Mouse (Mus musculus) adrenal gland, postnatal 10 days (tissue): ENCODE results near the gene Mdfi. TPM values are rescaled to one million over a fixed set of nuclear protein-coding genes. Genes with fewer than 3 reads are reported as not detected.
A peak's percentile ranks its signal among the peaks of the same experiment; 100 is the strongest.
"Not testable (repeated sequence)": the region's sequence is repeated elsewhere in the genome, so short reads cannot be mapped to it uniquely, and the experiment has no call there.

Experiments used
- DNase-seq: peaks from one replicate; pipeline ENCODE4 v3.0.0; 2021; ENCODE audit warnings: mixed read lengths
- long read RNA-seq, 2 experiments: library from polyadenylated mRNA; stranded (forward); transcript quantifications; one replicate each; pipeline ENCODE4 v2.0.0; 2021
- total RNA-seq, 2 experiments: library from RNA; stranded (reverse); gene quantifications; 2 replicates each; pipeline ENCODE4 v1.2.3; 2021

Gene Mdfi
- 1 to 10 TPM; 4.2 to 5.3 TPM for total RNA-seq
- long read RNA-seq, experiment 1, partial matches to known transcripts: 2 of 2 reads
- long read RNA-seq, experiment 1, other reads (novel, unspliced or antisense): 0 of 2 reads
- long read RNA-seq, experiment 2: 0 reads

DNA sequence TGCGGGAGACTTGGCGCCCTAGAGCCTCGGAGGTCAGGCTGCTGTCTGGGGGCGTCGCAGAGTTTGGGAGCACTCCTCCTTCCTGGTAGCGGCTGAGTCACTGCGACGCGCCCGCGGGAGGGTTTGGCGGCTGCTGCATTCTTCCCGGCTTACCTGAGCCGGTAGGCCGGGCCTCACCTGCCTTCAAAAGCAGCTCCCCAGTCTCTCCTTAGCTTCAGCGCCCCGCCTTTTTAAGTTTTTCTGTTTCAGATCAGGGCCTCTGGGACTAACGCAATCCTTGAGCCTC is at the start of gene Mdfi:
Gene Mdfi, minus strand, starts transcription at position 210 of the 286 bp plus-strand sequence.
- no peak for DNase-seq

DNA sequence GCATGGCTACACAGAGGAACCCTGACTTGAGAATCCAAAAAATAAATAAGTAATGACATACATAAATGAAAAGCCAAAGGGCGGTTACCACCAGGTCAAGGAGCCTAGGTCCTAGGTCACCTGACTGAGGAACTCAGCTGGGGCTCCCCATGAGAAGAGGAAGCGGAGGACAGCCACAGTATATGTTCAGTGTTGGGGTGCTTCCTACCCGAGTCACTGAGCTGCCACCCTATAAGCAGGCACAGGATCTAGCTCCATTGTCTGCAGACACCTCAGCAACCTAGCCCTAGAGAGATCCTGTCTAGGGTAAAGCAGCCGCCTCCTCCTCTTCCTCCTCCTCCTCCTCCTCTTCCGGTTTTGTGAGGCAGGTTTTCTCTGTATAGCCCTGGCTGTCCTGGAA is 48.6 kb upstream of the Mdfi start:
- no peak for DNase-seq

DNA sequence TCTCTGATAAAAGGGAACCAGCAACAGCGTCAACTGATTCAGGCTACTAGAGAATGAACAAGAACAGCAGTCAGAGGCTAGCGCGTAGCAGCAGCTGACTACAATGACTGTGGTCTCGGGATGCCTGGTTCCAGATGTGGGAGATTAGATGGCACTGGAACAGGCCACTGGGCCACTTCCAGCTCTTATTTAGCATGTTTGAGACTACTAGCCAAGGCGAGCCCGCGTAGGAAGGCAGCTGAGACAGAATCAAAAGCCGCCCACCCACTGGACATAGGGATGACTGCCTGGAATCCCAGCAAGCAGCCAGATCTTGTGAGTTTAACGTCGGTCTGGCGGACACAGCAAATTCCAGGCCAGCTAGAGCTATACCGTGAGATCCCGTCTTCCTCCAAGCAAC is 46.8 kb upstream of the Mdfi start:
- no peak for DNase-seq

DNA sequence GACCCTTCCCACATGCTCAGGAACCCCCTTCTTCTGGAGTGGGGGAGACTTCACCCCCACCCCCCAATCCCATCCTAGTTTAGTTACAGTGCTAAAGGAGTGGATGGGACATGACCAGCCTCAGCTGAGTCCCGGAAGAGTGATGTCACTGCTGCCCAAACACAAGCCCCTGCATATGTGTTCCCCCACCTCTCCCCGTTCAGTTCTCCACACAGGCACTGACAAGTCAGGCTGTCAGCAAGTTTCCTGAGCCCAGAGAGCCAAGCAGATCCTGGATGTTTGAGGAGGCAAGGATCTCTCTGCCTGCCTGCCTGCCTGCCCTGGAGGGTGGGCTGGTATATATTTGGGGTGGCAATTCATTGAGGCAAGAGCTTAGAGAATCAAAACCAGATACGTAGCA is 44.7 kb upstream of the Mdfi start:
- no peak for DNase-seq

DNA sequence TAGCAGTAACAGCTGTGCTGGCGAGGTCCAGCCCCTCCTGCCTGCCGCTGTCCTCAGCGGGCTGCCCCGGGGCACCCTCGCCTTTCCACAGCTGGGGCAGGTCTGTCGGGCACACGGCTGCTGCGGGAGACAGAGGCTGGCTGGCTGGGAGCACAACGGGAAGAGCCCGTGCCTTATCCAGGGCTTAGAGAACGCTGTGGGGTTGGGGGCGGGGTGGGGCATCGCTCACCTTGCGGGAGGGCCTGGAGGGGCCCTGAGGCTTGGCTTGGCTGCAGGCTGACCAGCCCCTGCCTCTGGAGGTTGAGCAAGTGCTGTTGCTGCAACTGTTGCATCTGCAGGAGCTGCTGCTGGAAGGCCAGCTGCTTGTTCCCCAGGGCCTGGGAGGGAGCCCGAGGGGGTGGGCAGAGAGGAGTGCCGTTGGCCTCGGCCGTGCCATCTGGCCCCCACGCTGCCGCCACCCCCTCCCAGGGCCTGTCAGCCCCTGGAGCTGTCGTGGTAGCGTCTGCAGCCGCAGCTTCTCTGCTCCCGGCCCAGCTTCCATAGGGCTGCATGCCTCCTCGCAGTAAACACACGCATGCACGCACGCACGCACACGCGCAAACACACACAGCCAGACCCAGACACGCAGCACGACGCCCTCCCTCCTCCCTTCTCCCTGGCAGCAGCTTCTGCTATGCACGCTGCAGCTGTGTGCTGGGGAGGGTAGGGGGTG is 44.0 kb upstream of the Mdfi start:
- peak; percentile 36 for DNase-seq

DNA sequence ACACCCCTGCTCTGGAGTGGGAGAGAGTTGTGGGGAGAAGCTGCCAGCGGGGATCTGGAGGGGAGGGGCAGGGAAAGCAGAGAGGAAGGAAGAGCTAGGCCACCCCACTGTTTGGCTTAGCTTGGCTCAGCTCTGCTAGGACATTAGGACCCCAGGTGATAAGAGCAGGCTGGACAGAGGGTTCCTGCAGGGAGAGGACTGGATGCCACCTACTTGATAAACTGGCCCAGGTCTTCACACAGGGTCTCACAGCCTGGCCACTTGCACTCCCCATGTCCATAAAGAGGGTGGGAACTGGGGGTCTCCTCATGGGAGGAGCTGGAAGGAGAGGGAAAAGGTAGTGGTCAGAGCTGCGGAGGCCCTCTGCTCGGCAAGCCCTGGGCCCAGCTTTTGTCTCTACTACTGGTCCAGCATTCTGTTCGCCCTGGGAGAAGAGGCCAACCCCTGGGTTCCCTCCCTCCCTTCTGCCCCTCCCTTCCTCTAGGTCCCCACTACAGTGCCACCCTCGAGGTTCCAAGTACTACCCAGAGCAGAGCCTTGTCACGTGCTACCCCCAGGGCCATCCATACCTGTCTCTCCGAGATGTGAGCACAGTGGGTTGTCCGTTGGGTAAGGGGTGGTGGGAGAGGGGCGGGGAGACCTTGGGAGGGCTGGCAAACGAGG is 43.4 kb upstream of the Mdfi start:
- DNase-seq: no peak

DNA sequence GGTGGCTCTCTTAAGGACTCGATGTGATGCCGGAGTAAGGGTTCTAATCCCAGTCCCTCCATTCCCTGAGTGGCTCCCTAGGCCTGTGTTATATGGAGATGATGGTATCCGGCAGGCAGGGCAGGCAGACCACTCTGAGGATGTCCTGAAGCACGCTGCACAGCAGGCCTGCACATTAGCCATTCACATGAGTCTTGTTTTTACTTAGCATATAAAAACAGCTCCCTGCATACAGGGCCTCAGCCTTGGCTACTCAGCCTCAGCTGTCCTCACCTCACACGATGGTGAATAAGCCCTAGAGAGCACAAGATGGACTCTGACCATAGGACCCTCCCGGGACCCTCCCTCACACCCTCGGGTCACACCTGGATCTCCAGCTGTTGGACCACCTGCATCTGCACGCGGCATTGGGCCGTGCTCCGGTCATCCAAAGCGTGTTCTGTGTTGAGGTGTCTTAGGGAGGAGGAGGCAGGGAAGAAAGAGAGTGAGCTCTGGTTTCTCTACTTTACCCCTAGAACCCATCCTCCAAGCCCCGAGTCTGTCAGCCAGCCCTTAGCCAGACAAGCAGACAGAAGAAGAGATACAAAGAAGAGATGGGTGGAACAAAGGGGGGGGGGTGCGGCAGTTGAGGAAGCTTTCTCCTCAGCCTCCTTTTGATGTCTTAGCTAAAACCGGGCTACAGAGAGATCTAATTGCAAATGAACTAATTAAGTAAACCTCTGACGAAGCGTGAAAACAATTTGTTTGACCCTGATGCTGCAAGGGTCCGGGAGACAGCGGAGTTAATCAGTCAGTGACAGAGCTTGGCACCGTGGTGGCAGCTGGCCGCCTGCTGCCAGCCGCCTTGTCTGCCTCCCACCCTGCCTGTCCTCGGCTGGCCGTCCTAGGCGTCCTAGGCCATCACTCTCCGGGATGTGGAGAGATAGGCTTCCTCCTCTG is 42.6 kb upstream of the Mdfi start:
- no peak for DNase-seq

DNA sequence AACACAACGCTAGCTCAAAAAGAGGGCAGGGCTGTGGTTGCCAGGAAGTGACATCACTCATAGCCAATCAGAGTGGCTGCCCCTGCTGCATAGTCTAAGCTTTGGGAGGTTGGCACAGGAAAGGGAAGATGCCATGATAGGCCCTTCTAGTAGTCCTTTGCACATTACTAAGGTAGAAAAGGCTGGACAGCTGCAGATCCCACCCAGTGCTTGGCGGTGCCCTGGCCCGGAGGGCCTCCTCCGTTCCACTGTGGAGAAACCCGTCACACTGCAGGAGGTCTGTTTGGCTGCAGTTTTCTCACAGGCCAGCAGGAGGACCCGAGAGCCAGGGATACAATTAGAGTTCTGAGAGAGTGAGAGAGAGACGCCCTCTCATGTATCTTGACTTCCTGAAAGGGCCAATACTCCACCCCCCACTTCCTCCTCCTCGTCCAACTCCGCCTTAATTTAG is 38.9 kb upstream of the Mdfi start:
- DNase-seq: peak; percentile 86

DNA sequence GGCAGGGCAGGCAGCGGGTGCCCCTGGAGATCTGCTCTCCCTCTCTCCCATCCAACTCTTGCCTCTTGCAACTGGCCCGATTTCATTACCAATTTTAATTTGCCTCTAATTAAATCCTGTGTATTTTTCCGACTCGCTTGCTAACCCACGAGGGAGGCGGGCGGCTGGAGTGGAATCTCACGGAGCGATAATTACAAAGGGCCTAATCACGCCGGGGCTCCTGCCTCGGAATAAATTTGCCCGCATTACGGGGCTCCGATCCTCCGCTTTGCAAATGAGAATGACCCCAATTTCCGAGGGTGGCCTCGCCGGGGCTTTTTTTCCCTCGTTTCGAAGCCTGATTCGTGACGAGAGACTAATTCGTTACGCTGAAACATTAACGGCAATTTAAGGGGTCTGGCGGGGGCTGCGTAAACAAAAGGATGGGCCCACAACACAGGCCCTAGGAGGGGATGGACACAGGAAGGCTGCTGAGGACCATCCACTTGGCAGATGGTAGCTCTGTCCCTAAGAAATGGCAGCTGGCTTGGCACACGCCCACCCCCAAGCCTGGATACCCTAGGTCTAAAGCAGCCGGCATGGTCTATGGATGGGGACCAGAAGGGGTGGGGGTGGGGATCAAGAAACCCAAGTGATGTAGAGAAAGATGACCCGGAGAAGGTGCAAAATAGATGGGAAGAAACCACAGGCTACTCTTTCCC is 38.0 kb upstream of the Mdfi start:
- no peak for DNase-seq

DNA sequence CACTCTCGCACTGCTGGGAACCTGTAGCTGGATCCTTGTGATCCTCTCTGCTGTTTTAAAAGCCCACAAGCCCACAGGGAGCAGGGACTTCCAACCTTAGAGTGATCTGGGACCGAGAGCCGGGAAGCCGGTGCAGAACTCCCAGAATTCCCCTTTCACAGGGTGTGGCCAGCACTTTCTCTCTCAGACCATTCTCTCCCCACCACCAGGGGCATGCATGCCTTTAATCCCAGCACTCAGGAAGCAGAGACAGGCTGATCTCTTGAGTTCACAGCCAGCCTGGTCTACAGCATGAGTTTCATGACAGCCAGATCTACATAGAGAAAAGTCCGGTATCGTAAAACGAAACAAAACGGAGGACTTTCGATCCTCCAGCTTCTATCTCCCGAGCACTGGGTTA is 35.4 kb upstream of the Mdfi start:
- no peak for DNase-seq

DNA sequence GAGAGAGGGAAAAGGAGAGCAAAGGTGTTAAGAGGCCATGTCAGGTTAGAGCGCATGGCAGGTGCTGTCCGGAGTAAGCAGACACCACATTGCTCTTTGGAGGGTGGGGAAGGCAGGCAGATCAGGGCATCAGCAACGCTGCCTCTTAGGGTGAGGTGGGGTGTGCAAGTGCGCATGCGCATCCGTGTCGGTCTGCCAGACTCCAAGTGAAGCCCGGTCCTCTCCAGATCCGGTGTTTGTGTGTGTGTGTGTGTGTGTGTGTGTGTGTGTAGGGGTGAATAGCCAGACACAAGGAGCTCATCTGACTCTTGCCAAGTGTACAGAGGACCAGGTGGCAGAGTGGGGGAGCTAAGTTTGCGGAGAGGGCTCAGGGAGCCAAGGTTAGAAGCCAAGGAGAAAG is 31.5 kb upstream of the Mdfi start:
- DNase-seq: no peak

DNA sequence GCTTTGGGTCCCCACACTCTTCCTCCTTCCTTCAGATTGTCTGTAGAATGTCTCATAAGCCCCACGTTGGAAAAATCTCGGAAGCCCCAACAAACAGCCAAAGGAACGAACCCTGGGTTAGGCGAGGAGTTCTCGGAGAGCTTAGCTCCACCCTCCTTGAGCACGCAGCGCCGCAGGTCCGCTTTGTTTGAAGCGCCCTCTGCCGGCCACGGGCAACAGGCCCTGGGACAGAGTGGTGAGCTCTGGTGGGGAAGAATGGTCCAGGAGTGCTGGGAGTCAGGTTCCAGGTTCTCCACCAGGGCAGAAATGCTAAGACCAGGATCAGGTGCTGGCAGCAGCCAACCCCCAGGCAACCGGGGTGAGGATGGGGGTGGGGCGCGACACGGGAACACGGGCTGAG is 30.0 kb upstream of the Mdfi start:
- DNase-seq: peak; percentile 95

DNA sequence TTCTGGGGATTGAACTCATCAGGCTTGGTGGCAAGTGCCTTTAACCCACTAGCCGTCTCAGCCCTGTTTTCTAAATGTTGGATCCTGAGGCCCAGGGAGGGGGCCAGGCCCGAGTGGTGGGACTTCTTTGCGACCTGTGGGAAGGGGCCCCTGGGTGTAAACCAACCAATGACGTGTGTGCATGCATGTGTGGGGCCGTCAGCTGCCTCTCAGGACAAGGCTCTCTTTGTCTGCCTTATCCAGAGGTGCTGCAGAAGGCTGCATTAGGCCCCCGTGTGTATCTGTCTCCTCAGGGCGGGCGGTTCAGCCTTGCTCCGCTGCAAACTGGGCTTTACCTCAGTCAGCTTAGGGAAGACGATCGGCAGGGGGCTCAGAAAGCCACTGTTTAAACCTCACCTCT is 28.9 kb upstream of the Mdfi start:
- DNase-seq: no peak

DNA sequence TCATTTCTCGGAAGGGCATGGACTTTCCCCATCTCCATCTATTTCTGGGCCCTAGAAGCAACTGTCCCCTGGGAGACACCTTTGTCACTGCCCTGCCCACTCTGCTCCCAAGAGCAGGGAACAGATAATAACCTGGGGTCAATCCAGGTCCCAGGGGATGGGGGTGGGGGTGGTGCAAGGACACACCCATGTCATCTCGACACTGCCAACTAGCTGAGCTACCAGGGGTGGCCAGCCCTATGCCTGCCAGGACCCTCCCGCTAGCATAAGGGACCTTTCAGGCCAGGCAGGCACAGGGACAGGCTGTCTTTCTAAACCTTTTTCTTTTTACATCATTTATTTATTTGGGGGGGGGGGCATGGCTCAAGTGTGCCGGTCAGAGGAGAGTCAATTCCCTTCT is 28.5 kb upstream of the Mdfi start:
- DNase-seq: no peak

DNA sequence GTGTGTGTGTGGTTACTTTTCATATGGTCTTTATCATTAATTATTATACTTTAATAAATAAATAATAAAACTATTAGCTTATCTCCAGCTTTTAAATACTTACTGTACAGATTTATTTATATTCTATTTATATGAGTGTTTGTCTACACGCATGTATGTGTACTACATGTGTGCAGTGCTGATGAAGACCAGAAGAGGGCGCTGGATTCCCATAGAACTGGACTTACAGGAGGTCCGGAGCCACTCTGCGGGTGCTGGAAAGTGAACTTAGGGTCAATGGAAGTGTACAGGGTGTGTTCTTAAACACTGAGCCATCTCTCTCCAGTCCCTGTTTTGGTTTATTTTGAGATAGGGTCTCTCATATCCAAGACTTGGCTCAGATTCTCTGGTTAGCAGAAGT is 21.1 kb upstream of the Mdfi start:
- DNase-seq: no peak

DNA sequence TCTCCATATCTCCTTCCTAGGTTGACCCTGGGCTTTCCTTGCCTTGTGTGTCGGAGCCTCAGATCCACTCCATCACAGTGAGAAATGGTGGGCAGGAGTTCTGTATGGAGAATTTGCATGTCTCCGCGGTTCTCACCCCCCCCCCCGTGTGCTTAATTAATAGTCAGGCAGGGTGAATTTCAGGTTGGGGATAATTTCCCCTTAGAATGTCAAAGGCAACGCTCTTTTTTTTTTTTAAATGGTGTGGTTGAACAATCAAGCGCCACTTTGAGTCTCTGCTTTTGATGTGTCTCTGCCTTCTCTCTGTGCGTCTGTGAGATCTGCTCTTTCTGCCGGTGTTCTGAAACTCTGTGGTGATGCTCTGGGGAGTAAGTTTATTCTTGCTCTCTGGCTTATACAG is 20.4 kb upstream of the Mdfi start:
- no peak for DNase-seq

DNA sequence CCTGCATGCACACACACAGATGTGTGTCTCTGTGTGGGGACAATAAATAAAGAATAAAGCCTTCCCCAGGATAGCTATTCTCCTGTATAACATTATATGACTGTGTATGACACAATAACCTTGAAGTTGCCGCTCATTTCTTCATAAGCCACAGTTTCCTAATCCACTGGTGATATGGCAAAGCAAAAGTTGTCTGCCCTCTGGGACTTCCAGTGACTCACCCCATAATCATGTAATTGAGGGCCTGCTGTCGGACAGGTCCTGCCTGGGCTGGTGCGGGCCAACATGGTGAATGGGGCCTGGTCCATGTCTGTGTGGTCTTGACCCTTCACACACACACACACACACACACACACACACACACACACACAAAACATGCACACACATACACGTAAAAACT is 19.3 kb upstream of the Mdfi start:
- no peak for DNase-seq

DNA sequence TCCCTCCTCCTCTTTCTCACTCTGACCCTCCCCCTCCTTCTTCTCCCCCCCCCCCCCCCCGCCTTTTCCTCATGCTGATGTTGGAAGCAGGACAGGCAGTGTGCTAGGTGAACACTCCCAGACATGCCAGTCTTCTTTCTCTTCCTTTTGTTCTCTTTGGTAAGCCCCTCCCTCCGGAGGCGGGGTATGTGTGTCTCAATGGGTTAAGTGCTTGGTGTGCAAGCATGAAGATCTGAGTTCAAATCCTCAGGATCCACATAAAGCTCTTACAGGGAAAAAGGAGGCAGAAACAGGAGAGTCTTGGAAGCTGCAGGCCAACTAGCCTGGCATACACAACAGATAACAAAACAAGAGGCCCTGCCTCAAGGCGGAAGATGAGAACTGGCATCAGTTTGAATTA is 18.8 kb upstream of the Mdfi start:
- DNase-seq: no peak

DNA sequence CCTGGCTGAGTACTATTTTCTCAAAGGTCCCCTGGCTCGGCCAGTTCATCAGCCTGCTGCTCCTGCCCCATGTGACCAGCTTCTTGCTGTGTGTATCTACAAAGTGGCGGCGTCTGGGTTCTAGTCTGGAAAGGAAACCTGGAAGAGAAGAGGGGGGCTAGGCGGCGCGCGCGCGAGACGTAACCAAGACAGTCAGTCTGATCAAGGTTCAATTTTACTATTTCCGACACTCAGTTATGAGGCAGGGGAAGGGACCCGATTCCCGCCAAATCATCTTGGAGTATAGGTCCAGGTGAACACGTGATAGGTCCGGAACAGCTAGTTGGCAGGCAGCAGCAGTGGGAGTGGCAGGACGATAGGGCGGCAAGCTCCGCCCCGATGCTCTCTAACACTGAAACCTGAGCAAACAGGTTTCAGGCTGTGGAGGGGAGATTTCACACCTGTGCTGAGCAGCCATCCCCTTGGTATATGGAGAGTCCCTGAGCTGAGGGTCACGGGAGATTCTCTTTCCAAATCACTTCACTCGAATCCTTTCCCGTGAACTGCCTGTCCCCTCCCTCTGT is 17.4 kb upstream of the Mdfi start:
- not testable (repeated sequence) for DNase-seq

DNA sequence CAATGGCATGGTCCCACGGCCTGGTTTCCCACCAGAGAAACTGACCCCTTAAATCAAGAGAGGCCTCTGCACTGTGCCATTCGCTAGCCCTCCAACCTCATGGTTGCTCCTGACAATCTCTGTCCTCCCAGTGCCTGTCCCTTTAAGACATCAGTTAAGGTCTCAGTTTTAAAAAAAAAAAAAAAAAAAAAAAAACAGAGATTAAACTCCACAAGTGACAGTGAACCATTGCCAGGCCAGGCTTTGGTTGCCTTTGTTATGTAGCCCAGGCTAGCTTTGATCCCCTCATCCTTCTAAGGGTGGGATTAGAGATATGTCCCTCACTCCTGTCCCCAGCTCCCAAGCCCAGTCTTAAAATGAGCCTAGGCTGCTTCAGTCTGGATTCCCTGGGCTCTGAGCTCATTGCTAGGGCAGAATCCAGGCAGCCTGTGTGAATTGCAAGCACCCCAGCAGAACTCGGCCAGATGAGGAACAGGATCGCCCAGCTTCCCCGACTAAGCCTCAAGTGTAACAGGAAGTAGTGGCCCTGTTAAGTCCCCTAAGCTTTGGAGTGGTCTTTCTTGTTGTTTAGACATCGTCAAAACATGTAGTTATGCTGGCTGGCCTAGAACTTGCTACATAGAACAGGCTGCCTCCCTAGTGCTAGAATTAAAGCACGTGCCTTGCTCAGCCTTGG is 16.3 kb upstream of the Mdfi start:
- no peak for DNase-seq

DNA sequence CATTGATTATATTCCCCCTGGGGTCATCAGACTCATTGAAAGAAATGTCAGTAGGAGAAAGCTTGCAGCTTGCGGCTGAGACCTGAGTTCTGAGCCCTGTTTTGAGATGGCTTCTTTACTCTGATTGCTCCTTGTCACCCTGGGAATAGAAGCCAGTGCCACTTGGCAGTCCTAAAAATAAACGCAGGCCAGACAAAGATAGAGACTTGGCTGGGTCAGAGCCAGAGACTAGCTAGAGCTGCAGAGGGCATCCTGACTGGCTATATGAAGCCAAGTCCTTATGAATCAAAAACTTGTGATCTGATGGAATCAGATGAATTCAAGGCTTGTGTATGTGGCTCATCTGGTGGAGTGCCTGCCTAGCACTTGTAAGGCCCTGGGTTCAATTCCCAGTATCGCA is 15.5 kb upstream of the Mdfi start:
- DNase-seq: no peak

DNA sequence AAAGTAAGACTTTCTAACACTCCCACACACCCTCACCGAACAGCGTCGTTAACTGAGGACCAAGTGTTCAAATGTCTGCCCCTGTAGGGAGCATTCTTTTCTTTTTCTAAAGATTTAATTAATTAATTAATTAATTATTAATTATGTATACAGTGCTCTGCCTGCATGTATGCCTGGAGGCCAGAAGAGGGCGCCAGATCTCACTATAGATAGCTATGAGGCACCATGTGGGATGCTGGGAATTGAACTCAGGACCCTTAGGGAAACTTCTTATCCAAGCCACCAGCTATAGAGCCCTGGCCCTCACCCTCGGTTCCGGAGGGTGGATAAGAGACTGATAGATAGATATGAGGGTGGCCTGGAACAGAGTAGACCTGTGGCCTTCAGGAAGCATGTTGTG is 13.5 kb upstream of the Mdfi start:
- DNase-seq: no peak
